Mouse (Mus musculus): Measurements from ENCODE around the gene Dnajc13.

Dnajc13 gene

GRCm38 (mm10) chr9:104254408-104255180 is 8.1 kb downstream of the Dnajc13 start:
- DNase-seq, result peak; percentile 23 to 46

- no peak for DNase-seq
Measured at GRCm38 (mm10) chr9:104252637-104253036, 10.1 kb downstream of the Dnajc13 start.

GRCm38 (mm10) chr9:104251687-104252086 is 11.0 kb downstream of the Dnajc13 start:
- no peak for DNase-seq

- DNase-seq, result peak; percentile 70 to 79
Measured at GRCm38 (mm10) chr9:104251111-104251510, 11.6 kb downstream of the Dnajc13 start.

GRCm38 (mm10) chr9:104247307-104247987 is 15.3 kb downstream of the Dnajc13 start:
- no peak for DNase-seq

- no peak for DNase-seq
Measured at GRCm38 (mm10) chr9:104243799-104244466, 18.8 kb downstream of the Dnajc13 start.

- no peak for DNase-seq
Measured at GRCm38 (mm10) chr9:104240146-104240545, 22.6 kb downstream of the Dnajc13 start.

- no peak for DNase-seq
Measured at GRCm38 (mm10) chr9:104239076-104239475, 23.7 kb downstream of the Dnajc13 start.

GRCm38 (mm10) chr9:104236256-104236930 is 26.3 kb downstream of the Dnajc13 start:
- DNase-seq, result no peak

- peak; percentile 67 to 68 for DNase-seq
Measured at GRCm38 (mm10) chr9:104235751-104236150, 27.0 kb downstream of the Dnajc13 start.

GRCm38 (mm10) chr9:104233815-104234214 is 28.9 kb downstream of the Dnajc13 start:
- DNase-seq, result no peak

- DNase-seq, result no peak
Measured at GRCm38 (mm10) chr9:104233060-104233459, 29.7 kb downstream of the Dnajc13 start.

- DNase-seq, result no peak
Measured at GRCm38 (mm10) chr9:104232004-104232403, 30.7 kb downstream of the Dnajc13 start.

GRCm38 (mm10) chr9:104211402-104211801 is 51.3 kb downstream of the Dnajc13 start:
- DNase-seq, result no peak

- DNase-seq, result peak; percentile 53 to 75
Measured at GRCm38 (mm10) chr9:104203851-104204250, 58.9 kb downstream of the Dnajc13 start.

GRCm38 (mm10) chr9:104194528-104194927 is 68.2 kb downstream of the Dnajc13 start:
- DNase-seq, result no peak

GRCm38 (mm10) chr9:104193900-104194299 is 68.8 kb downstream of the Dnajc13 start:
- DNase-seq, result no peak

- no peak for DNase-seq
Measured at GRCm38 (mm10) chr9:104193327-104193726, 69.4 kb downstream of the Dnajc13 start.

- no peak for DNase-seq
Measured at GRCm38 (mm10) chr9:104192513-104192912, 70.2 kb downstream of the Dnajc13 start.

- DNase-seq, result no peak
Measured at GRCm38 (mm10) chr9:104189657-104190056, 73.1 kb downstream of the Dnajc13 start.

GRCm38 (mm10) chr9:104188704-104189103 is 74.0 kb downstream of the Dnajc13 start:
- DNase-seq, result no peak

GRCm38 (mm10) chr9:104187028-104187427 is 75.7 kb downstream of the Dnajc13 start:
- DNase-seq, result no peak

- DNase-seq, result no peak
Measured at GRCm38 (mm10) chr9:104183181-104183580, 79.5 kb downstream of the Dnajc13 start.
